Mouse (Mus musculus) adrenal gland, adult 18-20 months (tissue): ENCODE results near the gene Tmem259. TPM values are rescaled to one million over a fixed set of nuclear protein-coding genes. Genes with fewer than 3 reads are reported as not detected.
A peak's percentile ranks its signal among the peaks of the same experiment; 100 is the strongest.

Source experiments
- DNase-seq, 2 experiments: peaks; one replicate each; pipeline ENCODE4 v3.0.0; 2021 to 2022; ENCODE audit warnings: low spot score in 2 of 2
- total RNA-seq, 2 experiments: library from RNA; stranded (reverse); gene quantifications; 1 replicate in 1 of 2; 2 replicates in 1 of 2; pipeline ENCODE4 v1.2.3; 2021

The Tmem259 gene
- total RNA-seq, 2 experiments from 2014 or later, result 140 to 144 TPM

DNA sequence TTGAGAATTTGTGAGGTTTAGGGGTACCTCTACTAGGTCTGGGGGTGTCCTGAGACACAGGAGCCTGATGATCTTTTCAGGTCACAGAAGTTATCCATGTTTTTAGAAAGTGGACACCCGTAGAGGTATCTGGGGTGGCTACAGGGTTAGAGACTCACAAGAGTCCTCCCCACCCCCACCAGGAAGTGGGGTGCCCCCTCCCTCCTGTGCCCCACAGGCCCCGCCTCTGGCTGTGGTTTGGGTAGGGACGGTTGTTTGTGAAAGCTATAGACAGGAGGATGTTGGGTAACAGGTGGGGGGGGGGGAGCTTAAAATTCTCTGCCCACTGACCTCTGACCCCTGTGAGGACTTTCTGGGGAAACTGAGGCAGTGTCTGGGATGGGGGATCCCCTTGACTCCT lies 33.2 kb upstream of the Tmem259 start:
- DNase-seq, result no peak

DNA sequence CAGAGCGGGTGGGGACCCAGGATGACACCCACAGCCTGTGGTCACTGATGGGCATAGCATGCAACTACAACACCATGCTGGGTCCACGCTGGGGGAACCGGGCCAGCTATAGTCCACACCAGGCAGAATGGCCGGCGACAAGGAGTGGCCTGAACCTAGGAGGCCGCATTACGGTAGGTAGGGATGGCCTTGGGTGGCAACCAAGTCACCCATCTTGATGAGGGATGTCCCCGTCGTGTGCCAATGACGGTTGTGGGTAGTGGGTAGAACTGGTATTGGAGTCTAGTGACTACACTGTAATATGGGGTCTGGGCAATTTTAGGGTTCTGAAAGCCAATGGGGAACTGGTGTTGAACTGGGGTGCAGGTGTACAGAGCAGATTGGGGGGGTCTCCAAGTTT lies 32.8 kb upstream of the Tmem259 start:
- DNase-seq, result no peak

DNA sequence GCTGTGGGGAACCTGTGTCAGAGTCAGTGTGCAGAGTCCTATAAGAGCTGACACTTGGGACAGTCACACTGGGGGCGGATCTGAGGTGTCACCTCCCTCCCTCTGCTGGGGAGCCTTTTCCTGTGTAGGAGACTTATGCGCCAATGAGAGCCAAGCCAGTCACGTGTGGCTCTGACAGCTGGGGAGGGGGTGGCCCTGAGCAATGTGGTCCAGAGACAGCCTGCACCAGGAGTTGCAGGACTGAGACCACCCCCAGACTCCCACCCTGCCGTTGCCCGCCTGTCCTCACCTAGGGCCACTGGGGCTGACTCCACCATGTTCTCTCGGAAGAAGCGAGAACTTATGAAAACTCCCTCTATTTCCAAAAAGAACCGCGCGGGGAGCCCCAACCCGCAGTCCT lies 32.4 kb upstream of the Tmem259 start, which contains the start of gene Arhgap45:
Gene Arhgap45 (plus strand): TSS at position 143 of the 400 bp plus-strand sequence.
- DNase-seq, result no peak

- no peak for DNase-seq
These were observed 31.5 kb upstream of the Tmem259 start for GRCm38 (mm10) chr10:80015583-80015982.

DNA sequence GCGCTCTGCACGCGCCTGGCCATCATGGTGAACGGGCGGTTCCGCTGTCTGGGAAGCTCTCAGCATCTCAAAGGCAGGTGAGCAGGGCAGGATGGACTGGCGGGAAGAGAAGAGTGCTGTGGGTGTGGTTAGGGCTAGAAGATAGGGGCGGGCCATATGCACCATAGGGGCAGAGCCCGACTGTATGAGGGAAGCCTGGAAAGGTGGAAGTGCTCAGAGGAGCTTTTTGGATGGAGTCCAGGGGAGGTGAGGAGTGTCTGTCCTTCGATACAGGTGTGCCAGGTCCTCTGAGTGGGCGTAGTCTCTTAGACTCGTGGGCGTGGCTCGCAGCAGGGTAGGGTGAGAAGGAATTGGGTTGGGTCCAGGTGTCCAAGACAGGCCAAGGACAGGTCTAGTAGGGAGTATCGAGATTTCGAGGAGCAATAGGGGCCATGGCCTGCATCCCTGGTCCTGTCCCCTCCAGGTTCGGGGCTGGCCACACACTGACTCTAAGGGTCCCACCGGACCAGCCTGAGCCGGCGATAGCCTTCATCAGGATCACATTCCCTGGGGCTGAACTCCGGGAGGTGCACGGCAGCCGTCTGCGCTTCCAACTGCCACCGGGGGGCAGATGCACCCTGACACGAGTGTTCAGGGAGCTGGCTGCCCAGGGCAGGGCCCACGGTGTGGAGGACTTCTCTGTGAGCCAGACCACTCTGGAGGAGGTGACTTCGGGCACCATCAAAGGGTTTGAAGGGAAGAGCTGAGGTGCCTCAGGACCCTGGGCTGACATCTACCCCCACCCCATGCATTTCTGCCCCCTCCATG lies 30.6 kb upstream of the Tmem259 start:
- DNase-seq, result no peak

GRCm38 (mm10) chr10:80013609-80014008 lies 29.5 kb upstream of the Tmem259 start:
- no peak for DNase-seq

GRCm38 (mm10) chr10:80011740-80012139 lies 27.6 kb upstream of the Tmem259 start:
- no peak for DNase-seq

- DNase-seq, result peak in 1 of 2 experiments; percentile 50
These were observed 20.1 kb upstream of the Tmem259 start for GRCm38 (mm10) chr10:80004233-80004705.

GRCm38 (mm10) chr10:80003374-80004232 lies 19.5 kb upstream of the Tmem259 start:
- DNase-seq, result no peak

DNA sequence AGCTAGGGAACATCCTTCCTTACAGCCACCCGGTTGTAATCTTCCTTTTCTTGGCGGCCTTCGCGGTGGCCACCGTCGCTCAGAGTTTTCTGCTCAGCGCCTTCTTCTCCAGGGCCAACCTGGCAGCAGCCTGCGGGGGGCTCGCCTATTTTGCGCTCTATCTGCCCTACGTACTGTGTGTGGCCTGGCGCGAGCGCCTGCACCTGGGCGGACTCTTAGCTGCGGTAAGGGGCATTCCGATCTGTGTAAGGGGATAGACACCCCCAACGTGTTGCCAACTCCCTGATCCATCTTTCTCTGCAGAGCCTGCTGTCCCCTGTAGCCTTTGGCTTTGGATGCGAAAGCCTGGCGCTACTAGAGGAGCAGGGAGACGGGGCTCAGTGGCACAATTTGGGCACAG lies 18.7 kb upstream of the Tmem259 start:
- DNase-seq, result no peak

DNA sequence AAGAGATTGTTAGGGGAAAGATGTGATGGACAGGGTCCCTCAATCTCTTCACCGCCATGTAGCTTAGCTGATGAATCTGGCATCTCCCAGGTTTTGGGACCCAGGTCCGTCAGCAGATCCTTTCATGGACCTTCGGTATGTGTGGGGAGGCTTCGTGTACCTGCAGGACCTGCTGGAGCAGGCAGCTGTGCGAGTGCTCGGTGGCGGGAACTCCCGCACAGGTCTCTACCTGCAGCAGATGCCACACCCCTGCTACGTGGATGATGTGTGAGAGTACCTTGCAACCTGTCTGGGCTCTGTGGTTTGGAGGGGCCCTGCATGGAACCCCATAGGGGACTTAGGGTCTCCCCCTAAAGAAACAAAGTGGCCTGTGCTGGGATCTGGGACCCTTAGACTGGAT lies 17.8 kb upstream of the Tmem259 start:
- DNase-seq, result no peak

DNA sequence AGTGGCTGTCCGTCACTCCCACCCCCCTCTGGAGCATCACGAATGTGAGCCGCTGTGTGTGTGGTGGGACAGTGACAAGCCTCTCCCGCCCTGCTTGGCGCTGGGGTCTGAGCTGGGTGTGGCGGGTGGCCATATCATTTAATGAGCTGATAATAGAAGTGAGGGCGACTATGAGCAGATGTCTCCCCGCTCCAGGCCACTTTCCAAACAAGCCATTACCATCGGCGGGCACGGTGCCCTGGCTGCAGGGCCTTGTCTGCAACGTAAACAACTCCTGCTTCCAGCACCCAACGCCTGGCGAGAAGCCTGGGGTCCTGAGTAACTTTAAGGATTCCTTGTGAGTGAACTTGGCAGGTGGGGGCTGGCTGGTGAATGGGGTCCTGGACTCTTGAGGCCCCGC lies 13.7 kb upstream of the Tmem259 start:
- no peak for DNase-seq

GRCm38 (mm10) chr10:79997034-79997760 lies 13.1 kb upstream of the Tmem259 start:
- DNase-seq, result peak in 1 of 2 experiments; percentile 53

DNA sequence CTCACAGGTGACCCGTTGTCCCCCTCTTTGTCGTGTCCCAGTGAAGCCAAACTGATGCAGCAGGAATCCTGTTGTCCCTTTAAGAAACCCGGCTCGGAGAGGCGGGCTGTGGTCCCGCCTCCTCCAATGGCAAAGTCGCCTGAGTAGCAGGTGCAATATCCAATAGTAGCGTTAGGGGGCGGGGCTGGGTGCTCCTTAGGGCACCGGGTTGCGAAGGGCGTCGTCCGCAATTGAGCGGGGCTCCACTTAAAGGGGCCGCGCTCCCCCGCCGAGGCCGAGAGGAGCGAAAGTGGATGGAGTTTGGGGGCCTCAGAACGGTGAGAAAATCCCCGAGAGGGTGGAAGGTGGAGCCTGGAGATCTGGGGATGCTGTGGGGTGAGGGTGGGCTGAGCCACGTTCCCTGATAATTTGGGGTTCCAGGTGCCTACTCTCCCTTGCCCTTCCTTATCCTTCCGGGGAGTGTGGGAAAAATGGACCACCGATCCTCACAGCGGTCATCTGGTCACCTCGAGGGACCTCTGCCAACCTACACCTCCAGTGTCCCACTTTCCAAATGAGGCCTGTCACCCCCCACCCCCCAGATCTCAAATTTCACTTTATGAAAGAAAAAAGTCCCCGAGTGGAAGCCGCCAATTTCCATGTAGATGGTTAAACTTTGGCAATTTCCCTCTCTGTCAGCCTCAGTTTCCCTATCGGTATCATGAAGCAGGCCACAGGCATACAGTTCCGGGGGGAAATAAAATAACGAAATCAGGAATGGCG lies 12.3 kb upstream of the Tmem259 start, which contains the start of gene Abca7:
Gene Abca7 (plus strand): TSS at position 223 of the 762 bp plus-strand sequence.
- DNase-seq, result peak; percentile 94 to 97

DNA sequence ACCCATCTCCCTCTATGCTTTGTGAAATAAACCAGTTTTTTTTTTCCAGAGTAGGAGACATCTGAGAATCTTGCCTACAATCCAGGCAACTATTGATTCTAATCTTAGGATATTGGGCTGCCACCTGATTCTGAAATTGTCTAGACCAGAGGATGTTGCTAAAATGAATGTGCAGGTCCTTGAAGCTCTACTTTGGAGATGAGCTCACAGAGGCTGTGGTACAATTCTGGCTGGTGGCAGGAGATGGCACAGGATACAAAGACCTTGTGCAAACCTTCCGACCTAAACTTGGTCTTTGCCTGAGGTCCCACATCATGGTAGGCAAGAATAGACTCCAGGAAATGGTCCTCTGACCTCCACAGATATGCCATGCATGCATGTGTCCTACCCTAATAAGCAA lies 11.5 kb upstream of the Tmem259 start:
- DNase-seq, result no peak

DNA sequence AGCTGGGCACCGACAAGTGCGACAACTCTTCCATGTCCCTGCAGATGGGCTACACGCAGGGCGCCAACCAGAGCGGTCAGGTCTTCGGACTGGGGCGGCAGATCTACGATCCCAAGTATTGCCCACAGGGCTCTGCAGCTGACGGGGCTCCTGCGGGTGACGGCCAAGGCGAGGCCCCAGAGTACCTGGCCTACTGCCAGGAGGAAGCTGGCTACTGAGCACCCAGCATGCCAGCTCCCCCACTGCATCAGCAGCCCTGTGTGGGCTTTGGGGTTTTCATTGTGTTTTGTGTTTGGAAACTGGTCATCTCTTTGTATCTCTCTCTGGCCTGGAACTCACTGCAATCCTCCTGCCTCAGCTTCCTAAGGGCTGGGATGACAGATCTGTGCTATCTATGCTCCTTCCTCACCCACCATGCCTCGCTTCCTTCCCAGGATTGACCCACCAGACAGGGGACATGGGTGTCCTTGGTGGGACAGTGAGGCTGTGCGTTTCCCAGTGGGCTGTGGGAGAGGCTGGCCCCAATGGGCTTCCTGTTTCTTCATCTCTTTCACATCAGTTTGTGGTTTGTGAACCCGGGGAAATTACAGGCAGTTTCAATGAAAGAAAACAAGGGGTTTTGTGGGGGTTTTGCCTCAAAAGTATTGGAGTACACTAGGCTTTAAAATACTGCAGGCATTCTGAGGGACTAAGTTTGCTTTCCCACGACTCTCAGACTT lies 10.4 kb upstream of the Tmem259 start:
- no peak for DNase-seq

- no peak for DNase-seq
These were observed 7.4 kb upstream of the Tmem259 start for GRCm38 (mm10) chr10:79991548-79991947.

GRCm38 (mm10) chr10:79991099-79991498 lies 7.0 kb upstream of the Tmem259 start:
- no peak for DNase-seq

GRCm38 (mm10) chr10:79989870-79990269 lies 5.7 kb upstream of the Tmem259 start:
- no peak for DNase-seq
